Mouse (Mus musculus) T-helper 1 cell (primary cell): ENCODE measurements around the gene Gm7030.

Source experiments
- in situ Hi-C: fragments of 300-600 bp; cut with MboI, MseI; formaldehyde crosslinking; loops from one replicate; pipeline ENCODE4 v1.15.1; 2025; ENCODE audit warnings: high pct_unique_total_duplicates

Gm7030 gene

DNA sequence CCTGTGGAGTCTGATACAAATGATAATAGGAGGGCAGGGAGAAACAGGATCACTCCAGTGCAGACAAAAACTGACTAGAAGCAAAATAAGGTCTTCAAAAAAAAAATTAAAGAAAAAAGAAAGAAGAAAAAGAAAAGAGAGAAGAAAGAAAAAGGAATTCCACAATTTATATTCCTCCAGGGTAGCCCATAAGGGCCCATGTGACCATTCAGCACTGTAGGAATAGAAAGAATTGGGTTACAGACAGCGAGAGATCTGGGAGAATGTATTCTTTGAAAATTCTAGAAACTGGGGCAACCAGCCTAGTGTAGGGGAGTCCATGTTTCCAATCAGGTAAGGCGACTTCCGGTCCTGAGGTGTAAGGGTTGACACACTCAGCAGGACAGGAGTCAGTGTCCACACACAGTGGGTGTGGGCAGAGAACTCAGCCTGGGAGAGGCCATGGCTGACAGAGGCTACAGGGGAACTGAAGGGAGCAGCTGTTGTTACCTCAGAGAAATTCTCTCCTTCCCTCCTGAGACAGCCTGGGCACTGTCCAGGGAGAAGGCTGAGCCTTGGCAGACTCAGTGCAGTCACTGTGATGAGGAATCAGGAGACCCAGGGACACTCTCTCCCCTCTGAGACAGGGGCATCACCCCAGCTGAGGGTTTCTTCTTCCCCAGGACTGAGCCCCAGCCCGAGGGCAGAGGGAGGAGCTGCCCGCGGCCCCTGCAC, 46.5 kb downstream of the Gm7030 start:
- in situ Hi-C loops: loop anchor here (5.0 kb wide), 2 partner anchors 35 to 40 kb away; partner anchors contain the start of genes Gm6034 and H2-T22

DNA sequence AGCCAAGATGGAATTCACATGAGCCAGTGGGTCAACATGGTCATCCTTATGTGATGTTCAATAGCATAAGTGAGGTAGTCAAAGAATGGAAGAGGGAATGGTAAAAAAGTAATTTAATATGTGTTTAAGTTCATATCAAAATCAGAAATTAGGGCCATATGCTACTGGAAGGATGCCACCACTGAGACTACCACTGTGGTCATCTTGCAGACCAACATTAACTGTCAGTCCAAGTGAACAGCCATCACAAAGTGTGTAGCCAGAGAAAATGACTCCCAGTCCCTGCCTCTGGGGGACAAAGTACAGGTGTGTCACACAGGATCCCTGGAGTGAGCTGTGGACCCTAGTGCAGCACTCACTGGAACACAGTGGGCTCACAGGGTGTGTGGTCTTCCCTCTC, 47.3 kb downstream of the Gm7030 start:
- in situ Hi-C loops: loop anchor here (5.0 kb wide), 2 partner anchors 35 to 40 kb away; partner anchors contain the start of genes Gm6034 and H2-T22

DNA sequence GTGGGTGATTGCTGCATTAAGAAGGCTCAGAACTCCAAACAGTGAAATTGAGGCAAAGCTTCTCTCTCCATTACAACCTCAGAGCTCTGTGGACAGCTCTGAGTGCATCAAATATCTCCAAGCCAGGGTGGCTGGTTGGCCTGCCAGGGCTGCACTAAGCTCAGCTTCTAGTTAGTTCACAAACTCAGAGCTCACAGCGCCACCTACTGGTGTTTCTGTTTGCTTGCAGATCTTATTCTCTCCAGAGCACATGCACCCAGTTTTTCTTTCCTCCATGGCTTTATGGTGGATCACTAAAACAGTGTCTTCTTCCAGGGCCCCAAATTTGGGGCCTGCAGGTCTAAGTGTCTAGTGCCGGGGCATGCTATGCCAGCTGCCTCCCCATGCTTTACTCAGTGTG, 68.4 kb downstream of the Gm7030 start:
- in situ Hi-C loops: no loop called here
